Mouse (Mus musculus) heart, adult 18-20 months (tissue): ENCODE measurements around the gene Robo4. TPM values are rescaled to one million over a fixed set of nuclear protein-coding genes. Genes with fewer than 3 reads are reported as not detected.

Experiments used
- DNase-seq, 2 experiments: peaks; one replicate each; pipeline ENCODE4 v3.0.0; 2021 to 2022; ENCODE audit warnings: mixed read lengths in 1 of 2
- long read RNA-seq, 2 experiments: library from polyadenylated mRNA; stranded (forward); transcript quantifications; one replicate each; pipeline ENCODE4 v2.0.0; 2021
- total RNA-seq, 2 experiments: library from RNA; stranded (reverse); gene quantifications; 2 replicates each; pipeline ENCODE4 v1.2.3; 2021

Robo4 gene
- 10 to 100 TPM; 27.9 to 38.3 TPM for total RNA-seq
- long read RNA-seq, experiment 1, full-length matches to known transcripts, result 4 of 49 reads
- long read RNA-seq, experiment 1, partial matches to known transcripts, result 42 of 49 reads
- long read RNA-seq, experiment 1, other reads (novel, unspliced or antisense), result 3 of 49 reads
- long read RNA-seq, experiment 2, partial matches to known transcripts, result 9 of 11 reads
- long read RNA-seq, experiment 2, other reads (novel, unspliced or antisense), result 1 of 11 reads

DNA sequence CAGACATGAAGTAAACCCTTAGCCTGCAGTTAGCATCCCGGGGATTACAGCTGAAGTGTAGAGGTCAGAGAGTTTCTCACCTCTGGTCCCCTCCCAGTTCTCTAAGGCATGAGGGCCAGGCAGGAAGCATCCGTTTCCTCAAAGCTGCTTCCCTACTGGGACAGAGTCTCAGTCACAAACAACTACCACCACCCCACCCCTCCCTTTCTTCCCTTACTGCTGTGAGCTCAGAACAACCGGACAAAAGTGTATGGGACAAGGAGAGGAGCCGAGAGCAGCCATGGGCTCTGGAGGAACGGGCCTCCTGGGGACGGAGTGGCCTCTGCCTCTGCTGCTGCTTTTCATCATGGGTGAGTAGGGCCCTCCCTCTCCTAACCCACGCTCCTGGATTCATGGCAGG lies at the start of gene Robo4:
Gene Robo4 (plus strand): TSS at position 96 of the 400 bp plus-strand sequence.
- DNase-seq, result peak; percentile 43 to 82

DNA sequence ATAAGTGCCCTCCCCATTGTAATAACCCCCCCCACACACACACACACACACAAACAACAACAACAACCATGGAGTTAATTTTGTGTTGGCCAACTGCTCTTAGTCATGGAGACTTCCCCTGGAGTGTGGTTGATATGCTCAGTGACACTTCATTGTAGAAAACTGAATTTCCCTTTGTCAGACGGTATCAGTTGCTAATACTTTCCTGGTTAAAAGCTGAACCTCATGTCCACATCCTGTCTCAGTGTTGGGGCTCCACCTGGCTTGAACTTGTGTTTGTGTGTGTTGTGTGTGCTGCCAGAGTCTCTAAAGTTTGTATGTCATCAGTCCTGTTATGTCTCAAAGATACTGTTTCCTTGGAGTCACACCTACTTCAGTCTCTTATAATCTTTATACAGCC lies 47.2 kb upstream of the Robo4 start:
- no peak for DNase-seq

DNA sequence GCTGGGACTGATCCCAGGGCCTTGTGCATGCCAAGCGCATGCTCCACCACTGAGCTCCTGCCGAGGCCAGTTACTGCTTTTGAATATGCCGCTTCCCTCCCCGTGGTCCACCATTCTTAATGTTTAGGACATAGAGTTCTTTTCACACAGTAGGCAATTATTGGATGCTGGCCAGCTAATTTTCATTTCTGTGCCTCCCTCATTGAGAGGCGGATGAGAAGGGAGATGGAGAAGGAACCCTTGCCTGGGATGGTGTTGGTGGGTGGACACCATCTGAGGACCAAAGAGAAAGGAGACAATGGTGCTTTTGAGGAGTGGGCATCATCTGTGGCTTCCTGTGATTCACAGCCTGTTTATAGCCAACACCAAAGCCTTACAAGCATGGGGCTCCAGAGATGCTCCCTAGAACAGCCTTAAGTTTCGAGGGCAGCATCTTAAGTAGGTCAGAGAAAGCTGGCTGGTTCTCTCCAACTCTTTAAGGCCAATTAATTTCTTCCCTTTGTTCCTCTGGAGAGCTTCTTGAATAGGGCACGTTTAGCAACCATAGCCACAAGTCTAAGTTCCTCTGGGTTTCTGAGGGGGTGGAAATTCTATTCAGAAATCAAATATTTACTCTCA lies 42.9 kb upstream of the Robo4 start:
- DNase-seq, result no peak

DNA sequence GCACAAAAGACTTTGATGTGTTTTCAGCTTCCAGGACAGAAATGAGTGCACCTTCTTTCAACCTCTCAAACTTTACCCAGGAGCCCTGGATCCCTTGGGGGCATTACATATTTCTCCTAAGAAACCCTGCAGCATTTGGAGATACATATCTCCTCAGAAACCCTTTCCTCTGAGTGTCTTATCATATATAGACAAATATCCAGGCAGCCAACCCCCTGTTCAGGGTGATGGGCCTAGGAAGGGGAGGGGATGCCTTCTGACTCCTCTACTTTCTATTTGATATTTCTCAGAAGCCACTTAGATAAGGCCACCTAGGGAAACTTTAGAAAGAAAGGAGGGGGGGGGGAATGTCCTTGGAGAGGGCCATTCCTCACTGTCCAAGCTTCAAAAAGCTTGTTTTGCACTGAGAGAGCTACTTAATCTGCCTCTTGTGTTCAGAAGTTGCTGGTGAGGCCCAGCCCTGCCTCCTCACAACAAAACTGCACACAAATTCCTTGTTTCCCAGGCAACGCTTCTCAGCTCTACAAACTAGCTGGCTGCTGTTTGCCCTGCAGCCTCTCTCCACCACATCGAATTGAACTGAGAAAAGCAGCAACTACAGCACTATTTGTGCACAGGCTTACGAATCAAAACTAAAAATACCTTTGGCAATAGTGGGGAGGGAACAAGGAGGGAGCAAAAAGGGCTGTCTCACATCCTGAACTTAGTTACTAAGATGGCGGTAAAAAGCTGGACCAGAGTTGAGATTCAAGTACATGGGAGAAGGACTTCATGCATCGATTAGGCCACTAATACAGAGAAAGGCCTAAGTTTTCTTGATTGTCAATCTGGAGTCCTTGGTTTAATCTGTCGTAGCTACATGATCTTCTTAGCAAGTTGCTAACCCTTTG lies 42.1 kb upstream of the Robo4 start:
- no peak for DNase-seq

DNA sequence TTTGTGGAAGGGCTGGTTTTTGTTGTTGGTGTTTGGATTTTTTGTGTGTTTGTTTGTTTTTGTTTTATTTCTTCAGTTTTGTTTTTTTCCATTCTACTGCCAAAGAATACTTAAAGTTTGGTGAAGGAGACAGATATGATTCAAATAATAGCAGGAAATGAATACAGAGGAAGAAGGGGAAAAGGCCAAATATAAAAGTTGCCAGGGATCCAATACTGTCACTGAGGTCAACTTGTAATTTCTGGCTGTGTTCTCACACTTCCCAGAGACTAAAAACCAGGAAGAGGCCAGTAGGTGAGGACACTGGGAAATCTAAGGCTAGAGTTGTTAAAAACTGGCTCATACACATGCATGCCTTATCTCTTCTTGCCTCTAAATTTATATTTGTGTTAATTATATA lies 39.6 kb upstream of the Robo4 start:
- no peak for DNase-seq

DNA sequence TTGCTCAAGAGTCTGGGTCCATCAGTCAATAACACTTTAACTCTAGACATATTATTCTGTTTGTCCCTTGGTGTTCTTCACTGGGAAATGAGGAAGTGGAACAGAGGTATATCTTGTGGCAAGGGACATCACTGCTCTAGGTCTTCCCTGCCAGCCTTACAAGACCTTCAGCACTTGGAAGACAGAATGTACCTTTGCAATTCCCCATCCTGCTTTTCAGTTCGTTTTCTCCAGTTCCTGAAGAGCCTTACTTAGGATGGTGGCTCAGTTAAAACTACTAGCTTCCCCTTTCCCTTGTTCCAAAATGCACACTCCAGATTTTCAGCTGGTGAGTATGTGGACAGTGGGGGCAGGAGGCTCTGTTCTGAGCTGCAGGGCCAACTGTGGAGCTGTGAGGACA lies 38.8 kb upstream of the Robo4 start:
- DNase-seq, result no peak

DNA sequence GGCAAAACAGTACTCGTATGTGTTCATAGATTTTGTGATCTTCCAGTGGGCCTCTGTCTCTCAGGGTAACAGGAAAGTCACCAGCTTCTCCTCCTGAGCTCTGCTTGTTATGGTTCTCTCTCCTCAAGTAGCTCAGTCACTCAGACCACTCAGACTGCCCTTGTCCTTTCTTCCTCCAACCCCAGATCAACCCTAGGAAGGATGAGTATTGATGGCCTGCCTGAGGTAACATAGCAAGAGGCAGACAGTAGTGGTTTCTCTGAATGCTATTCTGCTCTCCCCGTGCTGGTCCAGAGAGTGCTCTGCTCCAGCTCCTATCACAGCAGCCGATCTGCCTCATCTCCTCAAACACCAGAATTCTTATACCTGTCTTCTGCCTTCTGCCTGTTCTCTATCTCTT lies 38.1 kb upstream of the Robo4 start:
- no peak for DNase-seq

DNA sequence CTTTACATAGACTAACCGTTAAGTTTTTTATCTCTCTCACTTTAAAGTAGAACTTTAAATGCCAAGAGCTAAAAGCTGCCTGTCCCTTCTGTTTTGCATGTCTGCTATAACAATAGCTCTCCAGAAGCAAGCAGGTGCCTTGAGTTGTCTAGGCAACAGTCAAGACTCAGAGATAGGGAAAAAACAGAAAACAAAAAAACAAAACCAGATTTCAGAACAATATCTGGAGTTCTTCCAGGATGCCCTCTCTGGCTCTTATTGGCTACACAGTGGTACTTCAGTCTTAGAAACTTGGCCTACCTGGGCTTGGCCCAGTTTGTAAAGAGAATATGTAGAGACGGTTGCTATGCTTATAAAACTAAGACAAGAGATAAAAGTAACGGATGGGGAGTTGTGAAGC lies 37.3 kb upstream of the Robo4 start:
- no peak for DNase-seq

DNA sequence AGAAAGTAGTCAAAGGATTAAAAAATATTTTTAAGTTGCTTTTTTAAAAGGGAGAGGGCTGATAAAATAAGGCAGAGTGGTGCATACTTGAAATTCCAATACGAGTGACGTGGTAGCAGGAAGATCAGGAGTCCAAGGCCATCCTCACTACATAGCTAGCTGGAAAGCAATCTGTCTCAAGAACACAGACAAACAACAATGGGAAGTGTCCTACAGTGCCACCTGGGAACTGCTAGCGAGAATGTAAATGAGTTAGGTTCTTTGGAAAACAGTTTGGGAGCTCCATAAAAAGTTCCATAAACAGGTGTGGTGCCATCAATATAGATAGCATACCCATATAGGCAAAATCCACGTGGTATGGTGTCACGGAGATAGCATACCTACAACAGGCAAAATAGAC lies 36.0 kb upstream of the Robo4 start:
- DNase-seq, result no peak

DNA sequence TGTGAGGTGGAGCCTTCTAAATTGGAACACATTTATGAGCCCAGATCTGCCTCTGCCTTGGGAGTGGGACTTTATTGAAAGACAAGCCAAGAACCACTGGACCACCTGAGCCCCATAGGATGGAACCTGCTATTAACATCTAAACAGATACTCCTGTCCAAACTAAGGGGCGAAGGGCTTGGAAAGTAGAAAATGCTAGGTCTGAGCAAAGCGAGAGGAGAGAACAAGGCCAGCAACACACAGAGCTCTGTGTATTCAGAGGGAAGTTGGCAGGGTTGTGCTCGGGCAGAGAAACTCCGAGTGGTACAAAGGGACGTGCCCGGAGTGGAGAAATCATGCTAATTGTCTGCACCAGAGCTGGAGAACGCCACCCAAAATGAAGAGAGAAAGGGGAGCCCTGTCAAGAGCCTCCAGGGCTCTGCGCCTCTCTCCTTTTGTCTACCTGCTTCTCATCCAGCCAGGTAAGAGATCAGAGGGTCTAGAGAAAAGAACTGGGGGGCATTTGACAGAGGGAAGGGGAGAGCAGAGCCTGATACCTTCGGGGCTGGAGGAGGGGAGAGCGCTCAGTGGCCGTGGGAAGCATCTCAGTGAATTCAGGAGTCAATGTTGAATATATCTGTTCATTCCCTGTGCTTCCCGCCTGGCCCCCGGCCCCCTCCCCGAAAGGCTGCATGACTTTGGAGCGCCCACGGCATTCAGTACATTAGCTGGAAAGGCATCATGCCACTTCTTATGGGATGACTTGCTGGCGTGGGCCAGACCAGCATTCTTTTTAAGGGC lies 34.2 kb upstream of the Robo4 start, which contains the start of gene Hepacam:
Gene Hepacam (plus strand): TSS at position 51 of the 780 bp plus-strand sequence.
- DNase-seq, result no peak

DNA sequence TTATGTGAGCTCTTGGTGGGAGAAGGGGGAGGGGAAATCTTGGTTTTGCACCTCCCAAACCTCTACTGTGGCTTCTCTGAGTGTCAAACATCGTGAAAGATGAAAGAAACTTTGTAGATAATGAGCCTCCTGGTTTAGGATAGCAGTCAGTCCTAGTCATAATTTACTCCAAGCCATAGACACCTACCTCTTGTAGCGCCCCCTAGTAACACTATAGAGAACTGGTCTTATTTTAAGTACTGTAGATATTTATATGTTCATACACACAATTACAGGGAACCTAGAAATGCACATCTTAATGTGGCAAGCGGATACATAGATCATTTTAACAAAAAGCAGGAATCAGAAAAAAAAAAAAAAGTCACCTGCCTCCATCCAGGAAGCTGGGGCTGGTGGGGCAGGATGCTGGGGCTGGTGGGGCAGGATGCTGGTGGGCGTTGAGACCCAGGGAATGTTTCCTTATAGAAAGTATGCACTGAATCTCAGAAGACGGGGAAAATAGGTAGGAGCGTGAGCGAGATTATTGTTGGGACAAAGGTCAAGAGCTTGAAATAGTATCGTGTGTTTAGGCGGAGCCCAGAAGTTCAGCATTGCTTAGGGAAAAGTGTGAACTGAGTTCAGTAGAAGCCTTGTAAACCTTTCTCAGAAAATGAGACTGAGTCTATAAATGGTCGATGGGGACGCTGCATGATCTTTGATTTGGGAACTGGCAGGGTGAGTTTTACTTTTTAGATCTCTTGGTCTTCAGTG lies 33.4 kb upstream of the Robo4 start:
- peak; percentile 4 to 9 for DNase-seq

DNA sequence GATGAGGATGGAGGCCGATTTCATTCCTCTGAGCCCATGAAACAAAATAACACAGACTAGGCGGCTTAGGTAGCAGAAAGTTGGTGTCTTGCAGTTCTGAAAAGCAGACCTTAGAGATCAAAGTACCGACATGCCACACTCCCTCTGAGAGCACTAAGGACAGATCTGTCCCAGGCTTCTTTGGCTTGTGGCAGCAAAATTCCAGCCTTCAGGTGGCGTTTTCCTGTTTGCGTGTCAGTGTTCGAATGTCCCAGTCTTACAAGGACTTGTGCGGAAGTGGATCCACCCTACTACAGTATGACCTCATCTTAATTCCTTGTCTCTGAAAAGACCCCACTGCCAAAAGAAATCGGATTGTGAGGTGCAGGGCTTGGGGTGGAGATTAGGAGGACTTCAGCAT lies 32.8 kb upstream of the Robo4 start:
- peak; percentile 51 to 79 for DNase-seq

DNA sequence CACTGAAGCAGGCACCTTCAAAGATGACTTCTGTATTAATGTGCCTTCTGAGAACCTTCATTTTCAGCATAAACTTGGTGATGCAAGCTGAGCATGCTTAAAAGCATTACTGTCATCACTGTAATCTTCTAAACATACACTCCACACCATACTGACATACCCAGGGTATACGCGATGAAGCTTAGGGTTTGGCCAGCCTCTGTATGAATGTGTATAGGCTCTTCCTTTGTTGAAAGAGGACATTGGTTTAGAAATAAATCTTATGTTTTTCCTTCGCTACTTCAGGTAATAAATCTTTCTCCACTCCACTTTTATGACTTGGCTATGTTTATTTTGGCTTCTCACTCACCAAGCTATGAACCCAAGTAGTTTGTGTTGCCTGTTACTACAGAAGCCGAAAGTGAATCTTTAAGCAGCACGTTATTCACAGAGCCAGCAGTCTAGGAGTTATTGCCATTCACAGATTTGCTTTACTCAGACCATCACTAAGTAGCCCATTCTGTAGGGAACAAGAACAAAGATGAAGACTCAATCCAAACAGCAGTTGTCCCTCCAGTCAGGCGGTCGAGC lies 30.4 kb upstream of the Robo4 start:
- no peak for DNase-seq

DNA sequence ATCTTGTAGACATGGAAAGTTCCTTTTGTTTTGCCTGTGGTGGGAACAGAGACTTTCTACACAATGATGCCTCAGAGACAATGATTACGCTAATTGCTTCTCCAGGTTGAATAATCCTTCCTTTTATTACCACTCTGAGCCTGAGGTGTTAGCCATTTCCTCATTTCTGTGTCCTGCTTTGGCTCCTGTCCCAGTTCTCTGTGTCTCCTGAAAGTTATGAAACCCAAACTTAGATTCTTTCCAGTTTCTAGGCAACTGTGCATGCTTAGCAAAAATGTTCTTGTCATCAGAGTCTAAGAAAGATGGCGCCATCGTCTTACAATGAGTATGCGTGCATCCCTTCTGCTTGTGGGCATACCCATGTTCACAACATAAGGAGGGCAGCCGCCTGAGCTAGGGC lies 26.0 kb upstream of the Robo4 start:
- DNase-seq, result peak; percentile 17 to 58

DNA sequence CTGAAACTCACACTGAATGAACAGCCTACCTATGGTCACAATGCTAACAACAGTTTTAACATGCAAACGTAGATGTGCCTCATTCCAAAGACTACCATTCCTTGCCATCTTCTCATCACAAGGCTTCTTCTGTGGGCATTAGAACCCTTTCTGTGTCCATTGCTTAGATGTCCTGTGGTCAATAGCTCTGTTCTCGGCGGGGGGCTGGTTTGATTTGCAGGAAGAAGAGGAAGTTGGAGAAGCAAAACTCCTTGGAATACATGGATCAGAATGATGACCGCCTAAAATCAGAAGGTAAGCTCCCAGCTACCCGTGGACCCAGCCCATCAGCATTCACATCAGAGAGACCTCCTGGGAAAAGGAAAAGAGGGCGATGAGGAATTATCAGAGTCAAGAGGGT lies 18.5 kb upstream of the Robo4 start:
- no peak for DNase-seq

DNA sequence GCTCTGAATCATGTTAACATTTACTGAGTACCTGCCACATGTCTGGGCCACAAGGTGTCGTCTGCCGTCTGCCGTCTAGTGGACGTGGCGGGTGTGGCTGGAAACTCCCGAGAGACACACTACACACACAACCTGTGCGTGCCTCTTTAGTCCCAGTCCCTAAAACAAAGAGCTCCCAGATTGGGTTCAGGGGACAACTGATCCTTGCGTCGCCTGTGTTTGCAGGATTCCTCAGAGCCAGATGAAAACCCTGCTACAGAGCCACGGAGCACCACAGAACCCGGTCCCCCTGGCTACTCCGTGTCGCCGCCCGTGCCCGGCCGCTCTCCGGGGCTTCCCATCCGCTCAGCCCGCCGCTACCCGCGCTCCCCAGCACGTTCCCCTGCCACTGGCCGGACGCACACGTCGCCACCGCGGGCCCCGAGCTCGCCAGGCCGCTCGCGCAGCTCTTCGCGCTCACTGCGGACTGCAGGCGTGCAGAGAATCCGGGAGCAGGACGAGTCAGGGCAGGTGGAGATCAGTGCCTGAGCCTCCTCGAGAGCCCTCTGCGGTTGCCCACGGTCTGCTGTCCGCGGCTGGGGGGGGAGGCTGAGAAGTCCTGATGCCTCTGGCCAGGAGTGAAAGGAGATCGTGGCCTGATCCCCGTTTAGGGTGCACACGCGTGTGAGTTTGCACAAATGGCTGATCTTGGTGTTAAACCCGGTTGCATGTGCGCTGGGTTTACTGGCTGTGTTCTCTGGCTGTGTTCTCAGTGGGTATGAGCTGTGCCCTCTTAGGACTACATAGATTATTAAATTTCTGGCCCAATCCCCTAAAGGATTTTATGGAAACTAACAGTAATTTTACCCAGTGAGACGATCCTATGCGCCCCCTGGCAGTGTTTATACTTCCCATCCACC lies 17.2 kb upstream of the Robo4 start:
- peak; percentile 25 to 35 for DNase-seq

DNA sequence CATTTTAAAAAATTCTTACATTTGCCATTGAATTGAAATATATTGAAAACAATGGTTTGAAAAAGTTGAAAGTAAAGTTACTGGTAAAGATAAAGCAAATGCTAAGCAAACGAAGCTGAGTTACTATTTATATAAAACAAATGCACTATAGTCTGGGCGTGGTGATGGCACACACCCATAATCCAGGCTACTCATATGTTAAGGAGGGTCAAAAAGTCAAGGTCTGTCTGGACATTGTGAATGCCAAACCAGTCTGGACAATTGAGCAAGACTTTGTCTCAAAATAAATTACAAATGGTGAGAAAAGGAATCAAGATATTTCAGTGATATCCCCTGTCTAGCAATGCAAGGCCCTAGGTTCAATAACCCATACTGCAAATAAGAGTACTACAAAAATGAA lies 10.8 kb upstream of the Robo4 start:
- DNase-seq, result no peak

DNA sequence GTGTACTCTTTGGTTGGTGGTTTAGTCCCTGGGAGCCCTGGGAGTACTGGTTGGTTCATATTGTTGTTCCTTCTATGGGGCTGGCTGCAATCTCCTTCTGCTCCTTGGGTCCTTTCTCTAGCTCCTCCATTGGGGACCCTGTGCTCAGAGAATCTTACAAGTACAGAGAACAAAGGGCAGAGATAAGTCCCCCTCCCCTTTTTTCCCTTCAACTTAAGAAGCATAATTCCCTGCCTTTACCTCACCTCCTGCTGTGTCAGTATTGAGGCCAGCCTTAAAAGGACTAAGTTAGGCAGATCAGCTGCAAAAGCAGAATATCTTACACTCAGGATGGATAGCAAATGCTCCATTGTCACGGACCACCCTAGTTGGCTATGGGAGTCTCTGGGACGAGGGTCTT lies 9.6 kb upstream of the Robo4 start:
- no peak for DNase-seq

DNA sequence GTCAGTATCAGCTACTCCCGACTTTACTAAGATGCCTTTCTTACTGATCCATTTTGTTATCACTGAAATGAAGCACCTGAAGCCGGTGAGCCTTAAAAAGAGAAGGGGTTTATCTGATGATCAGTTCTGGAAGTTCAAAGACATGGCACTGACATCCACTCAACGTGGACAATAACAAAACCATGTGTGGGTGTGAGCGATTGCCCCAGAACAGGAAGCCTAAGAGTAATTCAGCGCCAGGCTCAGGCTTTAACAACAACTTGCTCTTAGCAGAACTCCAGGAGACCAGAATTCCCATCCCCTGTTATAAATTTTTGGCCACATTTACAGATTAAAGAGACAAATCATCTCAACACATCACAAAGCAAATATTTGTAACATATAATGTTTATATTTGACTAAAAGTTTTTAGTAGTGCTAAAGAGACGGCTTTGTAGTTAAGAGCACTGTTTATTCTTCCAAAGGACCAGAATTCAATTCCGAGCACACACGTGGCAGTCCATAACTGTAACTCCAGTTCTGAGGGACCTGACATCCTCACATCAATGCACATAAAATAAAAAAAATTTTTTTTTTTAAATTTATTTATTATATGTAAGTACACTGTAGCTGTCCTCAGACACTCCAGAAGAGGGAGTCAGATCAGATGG lies 8.1 kb upstream of the Robo4 start:
- no peak for DNase-seq

DNA sequence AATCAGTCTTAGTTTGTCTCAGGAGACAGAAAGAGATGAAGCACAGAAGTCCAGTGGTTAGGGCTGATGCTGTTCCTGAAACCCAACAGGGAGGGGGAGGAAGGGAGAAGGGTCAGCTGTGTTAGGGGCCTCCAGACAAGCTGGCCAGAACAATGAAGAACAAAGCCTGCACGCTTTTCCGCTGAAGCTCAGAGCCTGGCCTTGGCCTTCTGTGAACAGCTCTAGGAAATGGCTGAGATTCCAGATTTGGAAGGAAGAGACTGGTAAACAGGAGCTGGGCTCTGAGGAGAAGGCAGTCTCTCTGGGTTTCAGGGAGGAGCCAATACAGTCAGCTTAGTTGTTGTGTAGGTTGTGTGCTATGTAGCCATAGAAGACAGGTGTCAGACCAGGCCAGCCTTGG lies 1.1 kb upstream of the Robo4 start:
- DNase-seq, result peak; percentile 33 to 79
